Mouse (Mus musculus) cerebellum, adult 2 months (tissue): ENCODE measurements around the gene Letmd1. TPM values are rescaled to one million over a fixed set of nuclear protein-coding genes. Genes with fewer than 3 reads are reported as not detected.

Experiments
- DNase-seq, 2 experiments: peaks; one replicate each; pipeline ENCODE4 v3.0.0; 2021
- H3K27ac ChIP-seq: fragments of 200-500 bp; 2 replicates; pipeline ENCODE4 v1.5.1; 2012; ENCODE audit warnings: low read length, control low read depth, inconsistent platforms; ENCODE audit not compliant: insufficient read depth
- H3K27me3 ChIP-seq: fragments of 200-500 bp; 2 replicates; pipeline ENCODE4 v1.6.1; 2012; ENCODE audit warnings: inconsistent platforms, mild to moderate bottlenecking, low read length, moderate library complexity; ENCODE audit not compliant: control insufficient read depth, insufficient read depth
- H3K4me1 ChIP-seq: fragments of 200-500 bp; 2 replicates; pipeline ENCODE4 v1.6.1; 2011; ENCODE audit warnings: low read length; ENCODE audit not compliant: control insufficient read depth, insufficient read depth
- H3K4me3 ChIP-seq: fragments of 200-500 bp; replicated peaks from 2 replicates; pipeline ENCODE3; 2011; ENCODE audit warnings: mild to moderate bottlenecking, low read depth, low read length, control low read depth; ENCODE audit not compliant: insufficient read depth
- CTCF ChIP-seq: fragments of 200-500 bp; IDR thresholded peaks from 2 replicates; pipeline ENCODE4 v1.5.1; 2011; ENCODE audit warnings: low read depth, mild to moderate bottlenecking, control low read depth, low read length, moderate library complexity, borderline replicate concordance; ENCODE audit not compliant: insufficient read depth
- POLR2A ChIP-seq: fragments of 200-500 bp; IDR thresholded peaks from 2 replicates; pipeline ENCODE4 v1.6.1; 2011; ENCODE audit warnings: low read length, control low read depth, borderline replicate concordance; ENCODE audit not compliant: insufficient read depth
- WGBS: fragments of 180-500 bp; shearing (Covaris S2); methylation state at CpG from one replicate; pipeline ENCODE4 v1.1.7; 2018; 5-methylcytosine and 5-hydroxymethylcytosine counted together
- polyA plus RNA-seq: library from polyadenylated mRNA; depleted of rRNA; stranded (reverse); fragments of >200 nt; gene quantifications from 2 replicates; pipeline ENCODE4 v1.2.3, GENCODE M21; 2012

Gene Letmd1
- polyA plus RNA-seq, 1 experiment: 67.0 TPM

- Histone ChIP-seq H3K27me3 (no peaks in the 10 kb centered on the region), H3K4me1 (no peaks in the 10 kb centered on the region), H3K4me3 (no peak overlapping the region), H3K27ac (no peak overlapping the region)
- WGBS: 60% methylated on average over 10 of the region's 10 CpGs
- TF ChIP-seq POLR2A (no peak), CTCF (no peak)
- no peak for DNase-seq
Measured at GRCm38 (mm10) chr15:100436518-100436917, 32.3 kb upstream of the Letmd1 start.

- peak; percentile 80 to 89 for DNase-seq
- Histone ChIP-seq H3K4me3 (peak overlapping the region; percentile 94), H3K27ac (peak overlapping the region; percentile 88), H3K27me3 (no peaks in the 10 kb centered on the region), H3K4me1 (no peaks in the 10 kb centered on the region)
- 2% methylated on average over 25 of the region's 31 CpGs for WGBS
- TF ChIP-seq POLR2A: peak; percentile 64; the same call in 1 of the 2 replicates
- no peak for TF ChIP-seq CTCF
Measured at GRCm38 (mm10) chr15:100443126-100443922, 25.5 kb upstream of the Letmd1 start.

- no peak overlapping the region for H3K27ac ChIP-seq
- no peak overlapping the region for H3K4me3 ChIP-seq
- no peaks in the 10 kb centered on the region for H3K27me3 ChIP-seq
- H3K4me1 ChIP-seq: peaks cover 3% of the 10 kb centered on the region; the same call in 1 of the 2 replicates
- DNase-seq: no peak
- 85% methylated on average over 2 of the region's 2 CpGs for WGBS
- TF ChIP-seq CTCF (no peak), POLR2A (no peak)
Measured at GRCm38 (mm10) chr15:100446887-100447286, 21.9 kb upstream of the Letmd1 start.

GRCm38 (mm10) chr15:100448572-100448971 is 20.3 kb upstream of the Letmd1 start:
- H3K4me3 ChIP-seq: no peak overlapping the region
- 78% methylated on average over 4 of the region's 4 CpGs for WGBS
- H3K4me1 ChIP-seq: peaks cover 3% of the 10 kb centered on the region; the same call in 1 of the 2 replicates
- no peaks in the 10 kb centered on the region for H3K27me3 ChIP-seq
- DNase-seq: no peak
- H3K27ac ChIP-seq: no peak overlapping the region
- TF ChIP-seq CTCF (no peak), POLR2A (no peak)

- DNase-seq: no peak
- Histone ChIP-seq H3K4me3 (no peak overlapping the region), H3K27ac (no peak overlapping the region), H3K4me1 (peaks cover 3% of the 10 kb centered on the region; the same call in 1 of the 2 replicates), H3K27me3 (no peaks in the 10 kb centered on the region)
- TF ChIP-seq CTCF: no peak
- TF ChIP-seq POLR2A: no peak
- 95% methylated on average over 3 of the region's 3 CpGs for WGBS
Measured at GRCm38 (mm10) chr15:100449495-100449894, 19.3 kb upstream of the Letmd1 start.

GRCm38 (mm10) chr15:100451245-100451644 is 17.6 kb upstream of the Letmd1 start:
- WGBS: 11% methylated on average over 16 of the region's 16 CpGs
- Histone ChIP-seq H3K27me3 (no peaks in the 10 kb centered on the region), H3K4me3 (no peak overlapping the region), H3K4me1 (peaks cover 3% of the 10 kb centered on the region; the same call in 1 of the 2 replicates), H3K27ac (no peak overlapping the region)
- no peak for TF ChIP-seq CTCF
- no peak for TF ChIP-seq POLR2A
- peak; percentile 49 to 51 for DNase-seq

GRCm38 (mm10) chr15:100452486-100452885 is 16.3 kb upstream of the Letmd1 start:
- TF ChIP-seq CTCF (no peak), POLR2A (no peak)
- 83% methylated on average over 11 of the region's 11 CpGs for WGBS
- Histone ChIP-seq H3K4me3 (no peak overlapping the region), H3K27me3 (no peaks in the 10 kb centered on the region), H3K4me1 (peaks cover 3% of the 10 kb centered on the region; the same call in 1 of the 2 replicates), H3K27ac (no peak overlapping the region)
- DNase-seq: no peak
